Mouse (Mus musculus): ENCODE data around the gene Col6a4.

DNA sequence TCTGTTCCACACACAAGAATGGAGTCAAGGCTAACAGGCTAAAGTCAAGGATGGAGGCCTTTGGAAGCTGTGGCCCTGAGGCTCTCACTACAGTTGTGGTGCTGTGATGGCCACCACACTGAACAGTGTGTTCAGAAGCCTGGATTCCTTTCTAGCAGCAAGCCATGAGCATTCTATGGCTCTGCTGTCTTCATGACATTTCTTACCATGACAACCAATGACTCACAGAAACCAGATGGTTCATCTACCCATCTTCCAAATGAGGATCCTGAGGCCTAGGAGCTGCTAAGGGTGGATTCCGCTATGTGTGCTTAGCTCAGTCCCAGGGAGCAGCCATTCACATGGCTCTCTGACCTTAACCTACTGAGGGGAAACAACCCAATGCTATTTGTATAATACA, 57.3 kb downstream of the Col6a4 start:
- TF ChIP-seq POLR2A (IDR thresholded peaks at IDR 0.05; ENCODE audit: borderline replicate concordance, extremely low read depth, insufficient read depth, insufficient read length, poor library complexity, severe bottlenecking) (no peak), CTCF (IDR thresholded peaks at IDR 0.05; ENCODE audit: borderline replicate concordance, extremely low read depth, insufficient read depth, insufficient read length) (no peak)

All from brain, embryonic 14.5 days (tissue).